Mouse (Mus musculus) embryo, embryonic 9.5 days (tissue): ENCODE measurements around the gene Ppp6r2.

Experiments
- DNase-seq: peaks from one replicate; pipeline ENCODE4 v3.0.0-alpha.2; 2017; ENCODE audit errors: extremely low spot score

Gene Ppp6r2

GRCm38 (mm10) chr15:89210915-89211715, at the start of gene Ppp6r2:
TSS of gene Ppp6r2 (plus strand) at chr15:89211553.
- peak; percentile 89 for DNase-seq

DNA sequence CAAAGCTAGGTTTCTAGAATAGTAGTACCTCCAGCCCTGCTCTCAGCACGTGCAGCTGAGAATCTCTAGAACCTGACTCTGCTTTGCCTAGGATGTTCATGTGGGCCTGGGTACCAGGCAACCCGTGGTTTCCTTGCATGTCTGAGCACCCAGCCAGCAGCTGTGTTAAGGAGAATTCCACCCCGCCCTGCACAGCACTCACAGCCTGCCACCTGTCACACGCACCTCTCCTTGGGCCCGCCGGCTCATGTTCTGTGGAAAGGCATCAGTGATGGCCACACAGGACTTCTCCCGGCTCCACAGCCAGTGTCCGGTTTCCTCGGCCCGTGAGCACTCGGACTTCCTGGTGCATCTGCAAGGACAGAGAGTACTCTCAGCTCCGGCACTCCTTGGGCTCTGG, 45.9 kb upstream of the Ppp6r2 start:
- no peak for DNase-seq

DNA sequence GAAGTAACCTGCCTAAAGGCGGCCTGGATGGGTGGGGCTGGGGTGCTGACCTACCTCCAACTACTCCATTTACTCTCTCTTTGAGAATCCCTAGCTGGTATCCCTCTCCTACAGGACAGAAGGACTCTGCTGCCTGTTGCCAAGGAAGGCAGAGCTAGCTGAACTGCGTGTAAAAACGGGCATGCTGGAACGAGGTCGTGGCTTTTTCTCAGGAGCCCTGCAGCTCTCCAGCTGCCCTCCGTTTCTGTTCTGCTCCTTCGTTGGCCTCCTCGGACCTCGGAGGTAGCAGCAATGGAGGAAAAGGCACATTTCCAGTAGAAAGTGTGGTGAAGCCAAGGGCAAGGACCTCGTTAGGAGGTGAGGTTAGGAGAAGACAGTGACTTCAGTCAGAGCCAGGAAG, 42.4 kb upstream of the Ppp6r2 start:
- no peak for DNase-seq

DNA sequence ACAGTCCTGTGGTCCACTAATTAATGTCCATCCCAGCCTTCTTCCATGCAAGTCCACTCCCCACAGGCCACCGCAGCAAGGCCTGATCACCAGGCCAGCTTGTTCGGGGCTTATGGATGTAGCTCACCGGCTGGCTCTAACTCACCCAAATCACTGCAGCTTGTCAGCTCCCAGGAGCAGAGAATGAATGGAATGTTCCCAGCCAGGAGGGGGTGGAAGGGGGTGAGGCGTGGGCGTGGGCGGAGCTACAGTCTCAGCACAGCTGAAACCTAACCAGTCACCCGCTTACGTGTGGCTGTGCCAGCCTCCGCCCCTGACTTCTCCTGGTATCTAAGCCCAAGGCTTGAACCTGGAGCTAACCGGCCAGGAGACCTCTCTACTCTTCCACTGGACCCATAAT, 41.9 kb upstream of the Ppp6r2 start:
- DNase-seq: peak; percentile 87

DNA sequence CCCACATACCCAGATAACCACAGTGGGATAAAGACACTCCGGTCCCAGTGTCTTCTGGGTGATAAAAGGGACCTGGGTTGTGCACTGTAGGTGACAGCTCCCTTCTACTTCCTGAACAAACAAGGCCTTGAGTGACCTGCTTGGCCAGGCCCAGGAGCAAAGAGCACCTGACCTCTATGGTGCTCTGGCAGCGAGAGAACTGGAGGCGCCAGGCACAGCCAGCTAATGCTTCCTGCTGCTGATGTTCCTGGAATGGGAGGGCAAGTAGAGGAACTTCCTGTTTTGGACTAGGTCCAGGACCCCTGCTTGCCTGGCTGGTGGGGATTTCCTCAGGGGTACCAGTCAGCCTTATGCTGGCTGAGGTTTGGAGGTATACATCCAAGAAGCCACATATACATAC, 41.3 kb upstream of the Ppp6r2 start:
- peak; percentile 20 for DNase-seq

DNA sequence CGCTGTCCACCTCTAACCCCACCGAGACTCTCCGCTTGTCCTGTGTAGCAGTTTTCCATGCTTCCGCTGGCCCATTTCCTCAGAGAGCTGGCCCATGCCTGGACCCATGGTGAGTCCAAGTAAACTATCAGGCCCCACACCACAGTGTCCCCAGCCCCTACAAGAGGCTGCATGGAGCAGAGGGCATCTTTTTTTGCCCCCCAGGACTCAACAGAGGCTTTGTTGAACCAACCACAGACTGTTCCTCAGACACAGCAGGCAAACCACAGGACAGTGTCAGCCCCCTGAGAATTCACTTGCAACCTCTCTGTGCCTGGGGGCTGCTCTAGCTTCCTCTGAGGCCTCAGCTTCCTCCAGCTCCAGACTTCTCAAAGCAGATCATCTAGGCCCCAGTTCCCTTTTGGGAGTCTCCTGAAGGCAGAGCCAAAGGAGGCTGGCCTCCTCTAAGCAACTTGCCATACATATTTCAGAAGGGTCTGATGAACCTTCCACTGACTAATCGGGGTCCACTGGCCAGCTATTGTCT, 39.8 kb upstream of the Ppp6r2 start:
- DNase-seq: no peak

DNA sequence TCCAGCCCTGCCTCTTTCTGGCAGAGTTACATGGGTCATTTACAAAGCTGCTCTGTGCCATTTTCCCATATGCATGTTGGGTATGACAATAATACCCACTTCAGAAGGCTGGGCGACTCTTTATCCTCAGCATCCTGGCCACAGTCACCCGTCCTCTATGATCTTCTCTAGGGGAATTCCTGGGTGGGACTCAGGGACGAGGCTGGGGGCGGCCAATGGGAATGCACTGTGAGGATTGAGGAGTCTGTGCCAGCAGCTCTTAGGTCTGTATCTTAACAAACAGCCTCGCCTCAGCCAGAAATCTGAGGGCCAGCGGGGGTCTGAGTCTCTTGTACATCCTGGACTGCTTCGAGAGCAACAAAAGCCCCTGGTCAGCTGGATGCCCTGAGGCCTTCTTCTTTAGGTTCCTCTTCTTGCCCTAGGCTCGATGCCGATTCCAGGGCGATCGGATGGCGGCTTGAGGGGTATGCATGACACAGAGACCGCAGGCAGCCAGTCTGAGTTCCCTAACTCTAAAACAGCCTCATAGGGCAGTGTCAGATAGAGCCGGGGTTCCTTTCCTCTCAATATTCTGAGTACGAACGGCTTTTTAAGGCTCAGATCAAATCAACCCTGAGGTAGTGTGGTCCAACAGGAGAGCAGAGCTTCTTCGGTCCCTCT, 38.9 kb upstream of the Ppp6r2 start:
- DNase-seq: no peak

- peak; percentile 54 for DNase-seq
Measured at GRCm38 (mm10) chr15:89173024-89173905, 38.1 kb upstream of the Ppp6r2 start.

GRCm38 (mm10) chr15:89173906-89174214, 37.5 kb upstream of the Ppp6r2 start:
- peak; percentile 84 for DNase-seq

- DNase-seq: no peak
Measured at GRCm38 (mm10) chr15:89174889-89175339, 36.4 kb upstream of the Ppp6r2 start.

DNA sequence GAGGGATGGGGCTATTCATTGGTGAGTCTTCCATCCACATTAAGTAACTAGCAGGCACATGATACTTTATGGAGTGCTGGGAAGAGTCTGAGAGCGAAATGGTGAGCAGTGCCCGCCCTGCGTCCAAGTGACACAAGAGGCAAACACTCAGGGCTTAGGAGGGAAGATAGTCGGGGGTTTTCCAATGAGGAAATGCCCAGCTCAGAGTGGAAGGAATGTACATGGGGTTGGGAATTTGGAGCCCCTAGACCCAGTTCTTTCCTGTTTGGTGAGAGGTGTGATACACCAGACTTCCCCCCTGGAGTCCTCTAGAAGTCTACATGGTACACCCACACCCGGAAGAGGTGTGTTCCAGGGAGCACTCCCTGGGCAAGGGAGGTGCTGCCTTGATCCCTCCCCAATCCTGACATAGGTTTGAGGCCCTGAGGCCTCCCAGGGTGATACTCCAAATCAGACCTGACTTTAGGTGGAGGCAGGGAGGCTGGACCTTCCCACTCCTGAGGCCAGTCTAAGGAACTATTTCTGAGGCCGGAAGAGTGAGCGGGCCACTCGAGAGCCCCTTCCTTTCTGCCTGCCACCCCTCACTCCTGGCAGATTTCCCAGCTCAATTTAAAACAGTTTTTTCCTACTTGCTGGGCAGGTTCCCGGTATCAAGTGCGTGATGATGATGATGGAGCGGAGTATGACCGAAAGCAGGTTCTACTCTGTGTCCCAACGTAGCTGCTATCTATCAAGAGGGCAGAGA, 35.8 kb upstream of the Ppp6r2 start:
- DNase-seq: no peak

DNA sequence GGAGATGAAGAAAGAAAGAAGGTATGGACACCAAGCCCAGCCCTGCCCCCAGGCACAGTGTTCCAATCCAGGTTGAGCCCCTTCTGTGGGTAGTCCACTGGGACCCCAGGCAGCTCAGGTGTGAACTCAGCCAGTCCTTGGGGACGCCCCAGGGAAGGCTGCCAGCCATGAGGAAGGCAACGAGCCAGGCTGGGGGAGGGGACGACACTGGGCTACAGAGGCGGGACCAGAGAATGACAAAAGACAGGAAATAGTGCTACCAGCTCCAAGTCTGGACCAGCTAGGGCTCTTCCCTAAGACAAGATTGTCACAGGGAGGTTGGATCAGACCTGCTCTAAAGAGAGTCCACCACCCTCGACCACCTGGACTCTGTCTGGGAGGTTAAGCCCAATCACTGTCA, 34.2 kb upstream of the Ppp6r2 start:
- DNase-seq: no peak

- DNase-seq: no peak
Measured at GRCm38 (mm10) chr15:89177576-89178259, 33.6 kb upstream of the Ppp6r2 start.

DNA sequence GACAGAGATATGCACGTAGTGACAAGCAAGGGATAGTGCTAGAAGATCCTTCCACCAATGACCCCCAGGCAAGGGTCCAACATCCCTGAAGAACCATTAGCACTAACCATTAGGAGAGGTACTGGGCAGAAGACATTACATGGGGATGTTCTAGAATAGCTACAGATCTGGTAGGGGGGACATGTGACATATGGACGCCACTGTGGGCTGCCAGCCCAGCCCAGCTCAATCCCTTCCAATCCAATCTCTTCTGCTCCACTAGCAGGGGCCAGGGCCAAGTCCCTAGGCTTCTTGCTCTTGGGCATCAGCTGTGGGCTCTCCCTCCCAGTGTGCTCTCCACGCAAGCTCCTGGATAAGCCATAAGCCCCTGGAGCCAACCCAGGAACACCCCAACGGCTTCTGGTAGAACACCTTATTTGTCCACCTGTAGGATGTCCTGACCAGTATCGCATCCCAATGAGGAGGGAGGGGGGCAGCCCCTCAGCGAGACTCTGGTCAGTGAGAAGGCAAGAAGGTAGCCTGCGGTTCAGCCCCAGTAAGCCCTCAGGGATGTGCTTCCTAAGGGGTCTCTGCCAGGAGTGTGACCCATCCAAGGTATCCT, 33.0 kb upstream of the Ppp6r2 start:
- no peak for DNase-seq

GRCm38 (mm10) chr15:89178954-89179629, 32.3 kb upstream of the Ppp6r2 start:
- peak; percentile 66 for DNase-seq

DNA sequence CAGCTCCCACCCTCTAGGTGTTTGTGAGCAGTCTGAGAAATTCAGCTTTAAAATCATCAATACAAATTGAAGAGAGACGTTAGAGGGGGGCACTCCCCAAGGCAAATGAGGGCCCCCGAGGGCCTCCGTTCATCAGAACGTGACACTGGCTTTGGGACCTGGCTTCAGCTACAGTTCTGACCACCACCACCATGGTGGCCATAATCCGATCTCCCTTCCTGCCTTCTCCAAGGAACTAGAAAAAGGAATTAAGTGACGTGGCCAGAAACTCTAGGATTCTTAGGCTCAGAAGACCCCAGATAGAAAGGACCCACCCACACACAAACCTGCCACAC, 31.8 kb upstream of the Ppp6r2 start:
- DNase-seq: no peak

DNA sequence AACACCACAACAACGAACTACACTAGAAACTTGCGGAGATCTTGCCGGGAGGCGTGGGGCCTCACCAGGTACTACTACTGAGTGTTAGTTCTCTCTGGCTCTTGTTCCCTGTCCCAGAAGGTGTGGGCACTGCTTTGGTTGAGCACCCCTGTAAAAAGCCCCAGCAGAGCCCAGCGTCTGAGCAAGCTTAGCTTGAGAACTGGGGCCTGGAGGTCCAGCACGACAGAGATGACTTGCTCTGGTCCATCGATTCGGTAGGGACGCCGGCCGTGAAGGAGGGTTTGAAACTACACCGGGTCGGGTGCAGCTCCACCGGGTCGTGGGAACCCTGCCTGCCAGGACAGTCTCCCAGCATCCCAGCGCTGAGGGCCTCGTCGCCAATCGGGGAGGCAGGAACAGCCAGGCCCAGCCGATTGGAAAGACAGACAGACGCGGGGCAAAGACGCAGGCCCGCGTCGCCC, 31.2 kb upstream of the Ppp6r2 start:
- DNase-seq: no peak

- DNase-seq: peak; percentile 92
Measured at GRCm38 (mm10) chr15:89180571-89181229, 30.7 kb upstream of the Ppp6r2 start, which contains the start of gene Plxnb2. TSS of gene Plxnb2 (minus strand) at chr15:89180788.

DNA sequence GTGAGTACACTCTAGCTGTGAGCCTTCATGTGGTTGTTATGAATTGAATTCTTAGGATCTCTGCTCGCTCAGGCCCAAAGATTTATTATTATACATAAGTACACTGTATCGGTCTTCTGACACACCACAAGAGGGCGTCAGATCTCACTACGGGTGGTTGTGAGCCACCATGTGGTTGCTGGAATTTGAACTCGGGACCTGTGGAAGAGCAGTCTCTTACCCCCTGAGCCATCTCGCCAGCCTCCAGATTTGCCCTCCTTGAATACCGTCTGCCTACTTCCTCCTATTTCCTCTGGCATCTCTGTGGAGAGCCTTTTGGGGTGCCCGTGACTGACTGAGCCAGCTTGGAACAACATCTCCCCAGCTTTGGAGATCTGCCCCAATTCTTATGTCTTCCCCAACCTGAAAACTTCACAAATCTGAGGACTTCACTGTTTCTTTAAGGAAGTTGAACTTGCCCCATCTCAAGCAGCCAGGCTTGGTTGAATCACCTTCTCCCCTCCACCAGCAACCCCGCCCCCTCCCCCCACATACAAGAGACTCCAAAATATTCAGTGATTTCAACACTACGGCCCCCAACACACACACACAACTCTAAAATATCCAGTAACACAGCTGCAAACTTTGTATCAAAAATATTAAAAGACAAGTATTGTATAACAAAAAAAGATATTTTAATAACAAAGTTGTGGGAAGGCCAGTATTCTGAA, 29.6 kb upstream of the Ppp6r2 start:
- peak; percentile 17 for DNase-seq
